Mouse (Mus musculus) forebrain, embryonic 14.5 days (tissue): Measurements from ENCODE around the gene Cux2. TPM values are rescaled to one million over a fixed set of nuclear protein-coding genes. Genes with fewer than 3 reads are reported as not detected.

Experiments used
- ATAC-seq: fragments of 200-750 bp; cut with Nextera tagmentation; 2 replicates; pipeline ENCODE4 v1.8.0; 2017; ENCODE audit warnings: mild to moderate bottlenecking, moderate library complexity
- DNase-seq: peaks from one replicate; pipeline ENCODE4 v3.0.0-alpha.2; 2015; ENCODE audit warnings: low spot score
- H3K27ac ChIP-seq: fragments of 300-500 bp; sonication (generic); 2 replicates; pipeline ENCODE4 v1.5.1; 2014; ENCODE audit warnings: low read depth, mild to moderate bottlenecking, control low read depth, low read length, moderate library complexity
- H3K27me3 ChIP-seq: fragments of 300-500 bp; sonication (generic); replicated peaks from 2 replicates; pipeline ENCODE4 v1.6.1; 2014; ENCODE audit warnings: low read length, control low read depth, mixed read lengths; ENCODE audit not compliant: control insufficient read depth, insufficient read depth
- H3K36me3 ChIP-seq: fragments of 300-500 bp; sonication (generic); 2 replicates; pipeline ENCODE4 v1.6.1; 2014; ENCODE audit warnings: low read length, control low read depth; ENCODE audit not compliant: control insufficient read depth, insufficient read depth
- H3K4me1 ChIP-seq: fragments of 300-500 bp; sonication (generic); 2 replicates; pipeline ENCODE4 v1.6.1; 2014; ENCODE audit warnings: antibody characterized with exemption, low read length, control low read depth; ENCODE audit not compliant: control insufficient read depth, insufficient read depth
- H3K4me2 ChIP-seq: fragments of 300-500 bp; sonication (generic); 2 replicates; pipeline ENCODE4 v1.6.1; 2014; ENCODE audit warnings: mild to moderate bottlenecking, control low read depth, low read length
- H3K4me3 ChIP-seq: fragments of 300-500 bp; sonication (generic); 2 replicates; pipeline ENCODE4 v1.5.1; 2014; ENCODE audit warnings: low read depth, low read length, control low read depth
- H3K9ac ChIP-seq: fragments of 300-500 bp; sonication (generic); 2 replicates; pipeline ENCODE4 v1.6.1; 2014; ENCODE audit warnings: mild to moderate bottlenecking, low read length, control low read depth, moderate library complexity
- H3K9me3 ChIP-seq: fragments of 300-500 bp; sonication (generic); replicated peaks from 2 replicates; pipeline ENCODE4 v1.6.1; 2016; ENCODE audit warnings: low read length, control low read depth, mixed read lengths; ENCODE audit not compliant: control insufficient read depth
- WGBS: fragments of 180-500 bp; shearing (Covaris S2); extraction: QIAGEN DNeasy Blood & Tissue Kit; methylation state at CpG from one replicate; pipeline ENCODE4 v1.1.7; 2014; 5-methylcytosine and 5-hydroxymethylcytosine counted together
- polyA plus RNA-seq: library from polyadenylated mRNA; unstranded; fragments of >200 nt; fragmentation: Nextera tagmentation; extraction: Ambion mirVana; gene quantifications from 2 replicates; pipeline ENCODE4 v1.2.1, GENCODE M21; 2014

Cux2 gene
- polyA plus RNA-seq, 1 experiment from 2014 or later: 16.7 TPM

DNA sequence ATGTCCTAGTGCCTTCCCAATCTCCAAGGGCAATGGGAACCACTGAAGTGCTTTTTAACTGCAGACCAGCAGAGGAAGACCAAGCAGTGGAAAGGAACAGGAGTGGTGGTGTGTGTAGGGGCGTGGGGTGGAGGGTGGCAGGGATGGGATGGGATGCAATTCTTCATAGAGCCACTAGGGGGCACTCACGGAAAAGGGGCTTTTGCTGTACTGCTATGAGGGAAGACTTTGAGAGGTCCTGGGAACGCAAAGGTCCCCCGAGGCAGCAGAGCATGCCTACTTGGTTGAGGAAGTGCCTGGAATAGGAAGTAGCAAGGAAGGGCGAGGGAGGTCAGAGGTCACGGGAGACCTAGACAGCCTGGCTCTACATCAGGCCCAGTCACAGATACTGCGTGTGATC lies 106.4 kb downstream of the Cux2 start:
- no peak overlapping the region for H3K9ac ChIP-seq
- H3K4me1 ChIP-seq: peaks cover 12% of the 10 kb centered on the region
- WGBS: 64% methylated on average over 7 of the region's 7 CpGs
- H3K9me3 ChIP-seq: no peaks in the 10 kb centered on the region
- no peak overlapping the region for H3K27ac ChIP-seq
- no peaks in the 10 kb centered on the region for H3K27me3 ChIP-seq
- no peak overlapping the region for H3K4me3 ChIP-seq
- no peak overlapping the region for H3K4me2 ChIP-seq
- no peaks in the 10 kb centered on the region for H3K36me3 ChIP-seq
- DNase-seq: no peak
- ATAC-seq: no peak

DNA sequence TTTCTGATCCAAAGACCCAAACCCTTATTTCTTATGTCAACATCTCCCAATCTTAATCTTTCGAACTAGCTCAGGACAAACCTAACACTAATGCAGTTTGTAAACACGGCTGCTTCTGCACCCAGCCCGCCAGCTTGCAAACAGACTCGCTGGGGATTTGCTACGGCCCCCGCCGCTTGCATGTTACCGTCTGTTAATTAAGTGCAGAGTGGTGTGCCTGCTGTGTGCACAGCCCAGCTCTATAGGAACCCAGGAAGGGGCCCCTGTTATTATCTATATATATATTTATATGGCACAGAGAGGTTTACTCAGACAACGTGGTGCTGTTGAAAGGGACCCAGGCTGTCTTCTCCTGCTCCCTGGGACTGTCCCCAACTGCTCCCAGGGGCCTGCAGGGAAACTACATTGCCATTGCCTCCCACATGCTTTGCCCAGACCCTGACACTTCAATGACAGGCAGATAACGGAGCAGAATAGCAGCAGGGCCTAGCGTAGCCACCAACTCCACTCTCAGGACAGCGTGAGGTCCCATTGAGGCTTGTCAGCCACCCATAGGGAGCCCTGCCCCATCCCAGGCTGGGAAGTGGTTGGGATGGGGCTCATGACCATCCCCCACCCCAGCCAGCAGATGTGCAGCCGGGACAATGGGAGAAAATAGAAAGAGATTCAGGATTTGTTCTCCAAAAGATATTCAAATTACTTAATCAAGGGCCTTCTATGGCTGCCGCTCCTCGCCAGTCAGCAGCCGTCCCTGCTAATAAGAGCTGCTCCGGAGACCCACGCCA lies 111.6 kb downstream of the Cux2 start:
- H3K9ac ChIP-seq: peak overlapping the region; percentile 46
- H3K4me1 ChIP-seq: peaks cover 13% of the 10 kb centered on the region
- no peaks in the 10 kb centered on the region for H3K9me3 ChIP-seq
- H3K27me3 ChIP-seq: no peaks in the 10 kb centered on the region
- H3K36me3 ChIP-seq: no peaks in the 10 kb centered on the region
- DNase-seq (peak; percentile 60), ATAC-seq (peak; percentile 78)
- H3K4me2 ChIP-seq: 0 out of 2 replicates have a peak overlapping the region, but pooled peaks have one; percentile 2
- H3K4me3 ChIP-seq: no peak overlapping the region
- peak overlapping the region; percentile 78 for H3K27ac ChIP-seq
- 13% methylated on average over 18 of the region's 18 CpGs for WGBS

DNA sequence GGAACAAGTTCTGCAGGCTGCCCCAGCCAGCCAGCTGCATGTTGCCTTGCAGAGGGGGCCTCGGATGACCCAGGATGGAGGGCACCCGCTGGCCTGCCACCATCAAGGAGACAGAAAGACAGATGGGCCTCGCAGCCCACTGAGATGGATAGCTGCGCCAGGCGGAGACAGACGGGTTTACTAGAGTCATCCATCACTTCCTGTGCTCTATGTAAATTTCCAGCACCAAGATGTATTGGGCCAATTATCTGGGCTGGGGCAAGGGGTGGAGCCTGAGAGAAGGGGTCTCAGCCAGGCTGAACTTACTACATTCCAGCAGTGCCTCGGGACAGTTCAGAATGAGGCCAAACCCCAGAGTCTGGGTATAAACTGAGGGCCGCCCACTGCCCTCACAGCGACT lies 119.6 kb downstream of the Cux2 start:
- H3K36me3 ChIP-seq: no peaks in the 10 kb centered on the region
- ATAC-seq (no peak), DNase-seq (no peak)
- H3K27me3 ChIP-seq: no peaks in the 10 kb centered on the region
- 82% methylated on average over 9 of the region's 9 CpGs for WGBS
- no peak overlapping the region for H3K4me2 ChIP-seq
- H3K4me1 ChIP-seq: peaks cover 23% of the 10 kb centered on the region
- H3K4me3 ChIP-seq: no peak overlapping the region
- H3K9me3 ChIP-seq: no peaks in the 10 kb centered on the region
- H3K9ac ChIP-seq: no peak overlapping the region
- H3K27ac ChIP-seq: no peak overlapping the region; the same call in 1 of the 2 replicates

DNA sequence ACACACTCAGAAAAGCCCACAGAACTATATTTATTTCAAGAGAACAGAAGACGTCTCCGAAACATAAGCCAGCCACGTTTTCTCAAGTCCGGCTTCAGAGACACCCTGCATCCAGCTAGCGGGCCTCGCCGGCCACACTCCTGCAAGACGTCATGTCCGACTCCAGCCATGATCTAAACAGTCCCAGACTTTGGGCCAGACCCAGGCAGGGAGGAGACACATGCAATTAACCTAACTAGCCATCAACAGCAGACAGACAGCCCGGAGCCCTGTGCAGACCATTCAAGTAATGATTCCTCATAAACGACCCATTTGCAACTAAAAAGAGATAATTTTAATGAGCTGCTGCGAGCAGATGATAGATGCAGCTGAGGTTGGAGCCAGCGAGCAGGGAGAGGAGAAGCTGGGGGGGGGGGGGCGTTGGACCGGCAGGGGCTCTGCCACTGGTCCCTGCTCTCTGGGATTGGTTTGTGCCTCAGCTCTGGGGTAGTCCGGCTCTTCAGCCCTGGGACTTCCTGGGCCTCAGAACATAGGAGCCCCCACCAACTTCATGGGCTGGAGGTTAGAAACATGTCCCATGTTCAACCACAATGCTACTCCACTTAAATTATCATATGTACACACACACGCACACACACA lies 121.4 kb downstream of the Cux2 start:
- WGBS: 24% methylated on average over 17 of the region's 17 CpGs

DNA sequence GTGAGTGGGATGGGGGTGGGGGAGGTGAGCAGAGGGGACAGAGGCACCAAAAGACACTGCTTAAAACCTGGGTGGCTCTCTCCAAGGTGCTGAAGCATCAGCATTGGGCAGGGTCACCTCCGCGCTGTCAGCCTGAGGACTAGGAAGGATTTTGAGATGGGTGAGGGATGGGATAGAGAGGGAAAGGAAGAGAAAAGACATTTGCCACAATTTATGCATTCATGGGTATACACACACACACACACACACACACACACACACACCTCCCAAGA lies 123.4 kb downstream of the Cux2 start:
- H3K4me3 ChIP-seq: no peak overlapping the region
- no peak overlapping the region for H3K4me2 ChIP-seq
- H3K36me3 ChIP-seq: no peaks in the 10 kb centered on the region
- H3K27ac ChIP-seq: peak overlapping the region; percentile 27; the same call in 1 of the 2 replicates
- no peak for DNase-seq
- H3K4me1 ChIP-seq: peaks cover 35% of the 10 kb centered on the region
- ATAC-seq: no peak
- H3K9me3 ChIP-seq: no peaks in the 10 kb centered on the region
- H3K27me3 ChIP-seq: no peaks in the 10 kb centered on the region
- H3K9ac ChIP-seq: no peak overlapping the region
- WGBS: 11% methylated on average over 2 of the region's 2 CpGs

More for the DNA sequence above, 121.4 kb downstream of the Cux2 start:
- H3K27ac ChIP-seq: peak overlapping the region; percentile 52
- H3K36me3 ChIP-seq: no peaks in the 10 kb centered on the region
- ATAC-seq: peak; percentile 50
- H3K4me1 ChIP-seq: peaks cover 35% of the 10 kb centered on the region
- H3K4me2 ChIP-seq: no peak overlapping the region
- H3K9ac ChIP-seq: no peak overlapping the region
- H3K4me3 ChIP-seq: no peak overlapping the region
- H3K9me3 ChIP-seq: no peaks in the 10 kb centered on the region
- peak; percentile 61 for DNase-seq
- no peaks in the 10 kb centered on the region for H3K27me3 ChIP-seq

DNA sequence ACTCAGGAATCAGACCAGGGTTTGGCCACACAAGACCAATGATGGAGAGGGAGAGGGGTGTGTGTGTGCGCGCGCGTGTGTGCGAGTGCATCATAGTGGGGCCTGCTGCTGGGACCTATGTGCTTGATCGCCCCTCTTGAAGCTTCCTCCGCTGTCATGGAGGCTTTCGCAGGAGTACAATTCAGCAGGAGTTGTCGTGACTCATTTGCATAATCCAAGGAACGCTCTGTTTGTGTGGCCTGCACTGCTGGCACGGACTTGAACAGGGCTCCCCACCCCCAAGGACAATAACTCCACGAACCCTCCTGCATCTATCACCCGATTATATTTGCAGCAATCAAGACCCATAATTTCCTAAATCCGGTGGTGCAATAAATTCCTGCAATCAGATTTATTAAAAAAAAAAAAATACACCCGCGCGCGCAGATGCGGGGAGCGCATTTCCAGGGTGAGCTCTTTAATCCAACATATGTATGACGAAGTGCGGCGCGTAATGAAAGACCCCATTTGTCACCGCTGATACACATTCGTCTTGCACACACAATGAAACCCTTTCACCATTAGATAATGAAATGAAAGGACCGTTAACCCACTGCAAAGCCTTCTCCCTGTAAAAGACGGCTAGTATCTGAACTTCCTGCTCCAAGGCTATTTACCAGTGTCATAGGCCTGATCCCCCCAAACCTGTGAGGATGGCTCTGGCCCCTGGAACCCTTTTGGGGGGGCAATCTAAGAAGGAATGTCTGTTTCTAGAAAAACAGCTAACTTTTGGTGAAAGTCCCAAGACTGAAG lies 124.0 kb downstream of the Cux2 start:
- DNase-seq: peak; percentile 56
- peak; percentile 45; the same call in 1 of the 2 replicates for ATAC-seq
- no peaks in the 10 kb centered on the region for H3K36me3 ChIP-seq
- no peaks in the 10 kb centered on the region for H3K27me3 ChIP-seq
- peak overlapping the region; percentile 50 for H3K4me2 ChIP-seq
- WGBS: 5% methylated on average over 28 of the region's 28 CpGs
- H3K27ac ChIP-seq: peak overlapping the region; percentile 73; the same call in 1 of the 2 replicates
- peaks cover 35% of the 10 kb centered on the region for H3K4me1 ChIP-seq
- peak overlapping the region; percentile 36 for H3K9ac ChIP-seq
- H3K4me3 ChIP-seq: peak overlapping the region; percentile 10; the same call in 1 of the 2 replicates
- no peaks in the 10 kb centered on the region for H3K9me3 ChIP-seq

DNA sequence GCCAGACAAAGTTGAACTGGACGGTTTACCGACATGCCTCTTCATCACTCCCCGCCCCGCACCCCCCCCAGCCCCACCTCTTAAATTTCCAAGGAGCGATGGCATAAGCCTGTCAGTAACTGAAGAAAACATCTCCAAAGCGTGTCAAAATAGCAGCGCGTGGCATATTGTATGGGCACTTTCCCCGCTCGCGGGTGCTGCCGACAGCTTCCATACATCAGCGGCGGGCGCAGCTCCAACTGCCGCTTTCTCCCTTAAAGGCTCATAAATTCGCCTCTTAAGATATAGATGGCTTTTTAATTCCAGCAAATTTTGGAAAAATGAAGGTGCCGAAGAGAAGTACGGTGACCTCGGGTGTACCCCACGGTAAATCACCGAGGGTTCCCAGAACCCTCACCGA lies 124.6 kb downstream of the Cux2 start:
- WGBS: 10% methylated on average over 23 of the region's 23 CpGs

DNA sequence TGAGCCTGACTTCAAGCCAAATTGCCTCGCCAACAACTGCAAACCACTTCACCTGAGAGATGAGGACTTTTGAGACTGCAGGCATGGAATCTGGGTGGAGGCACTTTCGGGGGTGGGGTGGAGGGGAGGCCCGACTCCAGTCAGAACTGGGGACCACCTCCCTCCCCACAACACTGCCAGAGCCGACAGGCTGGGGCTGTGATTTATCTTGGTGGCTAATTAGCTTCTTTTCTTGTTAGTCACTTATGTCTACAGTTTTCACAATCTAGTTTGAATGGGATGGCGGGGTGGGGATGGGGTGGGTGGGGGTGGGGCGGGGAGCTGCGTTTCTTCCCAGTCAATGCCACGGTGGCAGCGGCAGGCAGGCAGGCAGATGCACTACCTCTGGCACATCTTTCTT lies 125.5 kb downstream of the Cux2 start:
- peak; percentile 53 for DNase-seq
- Histone ChIP-seq H3K27ac (0 out of 2 replicates have a peak overlapping the region, but pooled peaks have one; percentile 39), H3K9me3 (no peaks in the 10 kb centered on the region), H3K27me3 (no peaks in the 10 kb centered on the region), H3K4me1 (peaks cover 39% of the 10 kb centered on the region), H3K4me3 (no peak overlapping the region), H3K36me3 (no peaks in the 10 kb centered on the region), H3K9ac (no peak overlapping the region), H3K4me2 (peak overlapping the region; percentile 50; the same call in 1 of the 2 replicates)
- ATAC-seq: peak; percentile 38; the same call in 1 of the 2 replicates
- 6% methylated on average over 9 of the region's 9 CpGs for WGBS

More for the DNA sequence above, 124.6 kb downstream of the Cux2 start:
- peak overlapping the region; percentile 73; the same call in 1 of the 2 replicates for H3K27ac ChIP-seq
- H3K9me3 ChIP-seq: no peaks in the 10 kb centered on the region
- peaks cover 35% of the 10 kb centered on the region for H3K4me1 ChIP-seq
- H3K36me3 ChIP-seq: no peaks in the 10 kb centered on the region
- peak; percentile 27; the same call in 1 of the 2 replicates for ATAC-seq
- no peaks in the 10 kb centered on the region for H3K27me3 ChIP-seq
- DNase-seq: peak; percentile 80
- H3K4me2 ChIP-seq: peak overlapping the region; percentile 50
- H3K4me3 ChIP-seq: peak overlapping the region; percentile 10; the same call in 1 of the 2 replicates
- H3K9ac ChIP-seq: peak overlapping the region; percentile 36
